Mouse (Mus musculus) adrenal gland, postnatal 14 days (tissue): ENCODE results near the gene Ccdc190. TPM values are rescaled to one million over a fixed set of nuclear protein-coding genes. Genes with fewer than 3 reads are reported as not detected.

Experiments
- DNase-seq: peaks from one replicate; pipeline ENCODE4 v3.0.0; 2021; ENCODE audit warnings: mixed read lengths
- total RNA-seq: library from RNA; stranded (reverse); gene quantifications from 2 replicates; pipeline ENCODE4 v1.2.3, GENCODE M21; 2021

Ccdc190 gene
- total RNA-seq, 1 experiment from 2014 or later = not detected

DNA sequence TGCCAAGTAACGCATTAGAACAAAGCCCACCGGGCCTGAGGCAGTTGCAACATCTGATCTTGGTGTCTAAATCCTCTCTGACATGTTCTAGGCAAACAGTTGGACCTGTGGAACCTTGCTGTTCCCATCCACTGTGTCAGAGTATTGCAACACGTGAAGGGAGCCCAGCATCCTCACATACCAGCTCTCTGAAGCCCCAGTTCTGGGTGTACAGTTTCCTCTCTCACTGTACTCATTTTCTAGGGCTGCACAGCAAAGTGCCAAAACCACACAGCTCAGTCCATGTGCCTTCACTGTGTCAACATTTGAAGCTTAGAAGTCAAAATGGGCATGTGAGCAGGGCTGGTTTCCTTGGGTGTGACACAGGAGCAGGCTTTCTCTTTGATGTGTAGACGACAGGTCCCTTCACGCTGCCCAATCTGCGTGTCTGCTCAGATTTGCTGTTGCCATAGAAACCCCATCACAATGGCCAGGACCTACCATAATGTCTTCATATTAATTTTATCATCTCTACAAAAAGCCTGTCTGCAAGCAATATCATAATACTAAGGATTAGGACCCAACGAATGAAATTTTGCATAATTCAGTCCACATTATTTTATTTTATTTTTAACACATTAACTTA is 3.8 kb downstream of the Ccdc190 start:
- no peak for DNase-seq

DNA sequence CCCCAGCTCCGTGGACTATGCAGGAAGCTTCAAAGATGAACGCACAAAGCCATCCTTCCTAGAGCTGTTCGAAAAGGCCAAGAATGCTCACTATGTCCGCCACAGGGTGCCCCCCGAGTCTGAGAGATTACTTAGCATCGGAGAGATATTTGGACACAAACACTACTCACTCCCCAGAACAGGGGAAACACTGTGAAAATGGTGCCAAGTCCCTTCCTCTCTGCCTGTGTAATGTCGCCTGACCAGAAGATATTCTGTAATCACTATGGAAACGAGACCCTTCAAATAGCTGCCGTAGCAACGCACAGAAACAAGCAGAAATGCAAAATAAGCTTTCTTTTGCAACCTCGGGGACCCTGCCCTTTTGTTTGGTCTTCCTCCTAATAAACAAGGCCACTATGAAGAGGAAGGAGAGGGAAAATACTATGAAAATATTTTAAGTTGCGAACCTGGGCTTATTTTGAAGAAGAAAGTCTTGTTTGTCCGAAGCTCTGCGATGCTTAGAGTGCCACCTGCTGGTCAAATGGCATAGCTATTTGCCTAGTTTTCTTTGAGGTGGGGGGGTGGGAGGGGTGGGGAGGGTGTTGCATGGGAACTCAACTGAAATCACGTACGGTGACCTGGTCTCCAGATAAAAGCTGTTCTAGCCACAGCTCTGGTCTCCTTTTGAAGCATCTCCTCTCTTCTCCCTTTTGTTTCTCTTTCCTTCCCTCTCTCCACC is 5.7 kb downstream of the Ccdc190 start:
- DNase-seq = peak; percentile 70

DNA sequence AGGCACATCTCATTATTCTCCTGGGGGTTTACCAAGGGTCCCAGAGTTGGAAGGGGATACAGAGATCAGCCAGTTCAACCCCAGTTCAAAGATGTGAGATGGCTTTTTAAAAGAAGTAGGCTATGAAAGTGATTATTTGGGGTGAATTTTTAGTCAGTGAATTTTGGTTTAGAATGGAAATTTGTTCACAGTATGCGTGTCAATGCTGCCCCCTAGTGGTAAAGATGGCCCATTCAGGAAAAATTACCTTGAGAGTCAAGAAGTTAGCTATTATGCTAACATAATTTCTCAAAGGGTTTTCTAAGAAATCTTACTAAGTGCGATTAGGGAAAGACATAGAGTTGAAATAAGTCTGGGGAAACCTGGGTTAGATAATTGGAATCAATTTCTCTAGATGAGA is 10.9 kb downstream of the Ccdc190 start:
- peak; percentile 57 for DNase-seq

DNA sequence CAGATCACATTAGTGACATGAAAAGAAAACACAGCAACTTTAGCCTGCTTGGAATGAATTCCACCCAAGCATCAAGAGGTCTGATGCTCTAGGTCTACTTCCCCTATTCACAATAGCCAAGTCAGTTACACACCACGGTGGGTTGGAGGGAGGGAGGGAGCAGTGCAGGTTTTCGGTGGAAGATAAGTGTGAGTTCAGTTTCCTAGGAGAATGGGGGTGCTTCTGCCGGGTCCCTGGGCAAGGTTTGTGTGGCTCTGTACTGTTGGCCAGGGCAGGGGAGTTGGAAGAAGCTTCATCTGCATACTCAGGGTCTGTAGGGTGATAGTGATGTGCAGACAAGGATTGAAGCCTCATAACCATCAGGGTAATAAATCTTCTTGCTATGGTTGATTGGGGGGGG is 17.6 kb downstream of the Ccdc190 start:
- DNase-seq = no peak

DNA sequence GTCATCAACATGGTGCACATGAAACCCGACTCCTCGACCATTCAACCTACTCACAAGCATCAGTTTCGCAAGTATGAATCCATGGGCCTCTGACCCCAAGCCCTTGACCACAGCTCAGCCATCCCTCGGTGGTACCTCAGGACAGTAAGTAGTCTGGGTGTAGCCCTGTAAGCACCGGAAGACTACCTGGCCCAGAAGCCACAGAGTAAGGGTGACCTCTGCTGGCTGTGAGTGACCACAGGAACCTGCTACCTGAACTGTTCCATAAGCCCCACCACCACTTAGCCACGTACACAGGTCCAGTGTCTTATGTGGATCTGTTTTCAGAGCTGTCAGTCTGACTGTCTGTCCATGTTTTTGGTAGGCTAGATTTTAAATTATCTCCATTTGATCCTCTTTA is 19.2 kb downstream of the Ccdc190 start:
- no peak for DNase-seq

DNA sequence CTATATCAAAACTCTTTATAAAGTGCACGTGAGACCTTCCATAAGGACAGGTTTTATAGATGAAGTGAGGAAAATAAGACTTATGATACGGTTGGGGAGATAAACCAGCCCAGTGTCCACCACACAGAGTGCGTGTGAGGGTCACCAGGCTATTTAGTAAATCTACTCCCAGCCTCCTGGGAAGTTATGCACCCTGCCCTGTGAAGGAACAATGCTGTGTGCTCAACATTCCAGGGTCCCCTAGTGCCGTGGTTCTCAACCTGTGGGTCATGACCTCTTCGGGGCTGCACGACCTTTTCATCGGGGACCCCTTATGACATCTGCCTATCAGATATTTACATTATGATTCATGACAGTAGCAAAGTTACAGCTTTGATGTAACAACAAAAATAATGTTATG is 19.8 kb downstream of the Ccdc190 start:
- DNase-seq = no peak

DNA sequence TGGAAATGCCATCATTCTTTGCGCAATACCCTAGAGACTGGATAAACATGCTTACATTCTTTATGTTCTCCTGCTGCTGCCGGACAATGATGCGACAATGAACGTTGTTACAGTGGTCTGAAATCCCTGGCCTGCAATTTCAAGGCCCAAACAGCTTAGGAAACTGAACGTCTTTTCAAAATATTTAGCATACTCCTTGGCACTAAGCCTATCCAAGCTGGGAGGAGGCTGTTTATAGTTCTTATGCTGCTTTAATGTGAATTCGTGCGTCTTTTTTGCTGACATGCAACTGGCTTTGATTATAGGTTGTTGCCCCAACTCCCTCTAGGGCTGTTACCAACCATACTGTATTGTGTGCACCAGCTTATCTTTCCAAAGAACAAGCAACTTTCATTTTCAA is 20.4 kb downstream of the Ccdc190 start:
- DNase-seq = no peak

DNA sequence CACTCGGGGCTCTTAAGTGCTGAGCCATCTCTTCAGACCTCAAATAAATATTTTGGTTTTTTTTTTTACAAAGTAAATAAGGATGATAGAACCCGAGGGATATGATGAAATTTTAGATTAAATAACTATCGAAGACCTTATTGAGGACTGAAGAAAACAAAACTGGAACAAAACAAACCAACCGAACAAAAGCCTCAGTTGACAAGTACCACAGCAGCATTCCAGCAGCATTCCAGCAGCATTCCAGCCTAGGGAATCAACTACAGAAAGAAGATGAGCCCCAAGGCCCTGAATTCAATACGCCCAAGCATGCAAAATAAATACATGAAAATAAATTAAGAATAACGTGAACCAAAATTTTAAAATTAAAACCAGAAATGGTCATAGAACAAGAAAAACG is 21.5 kb downstream of the Ccdc190 start:
- DNase-seq = no peak

DNA sequence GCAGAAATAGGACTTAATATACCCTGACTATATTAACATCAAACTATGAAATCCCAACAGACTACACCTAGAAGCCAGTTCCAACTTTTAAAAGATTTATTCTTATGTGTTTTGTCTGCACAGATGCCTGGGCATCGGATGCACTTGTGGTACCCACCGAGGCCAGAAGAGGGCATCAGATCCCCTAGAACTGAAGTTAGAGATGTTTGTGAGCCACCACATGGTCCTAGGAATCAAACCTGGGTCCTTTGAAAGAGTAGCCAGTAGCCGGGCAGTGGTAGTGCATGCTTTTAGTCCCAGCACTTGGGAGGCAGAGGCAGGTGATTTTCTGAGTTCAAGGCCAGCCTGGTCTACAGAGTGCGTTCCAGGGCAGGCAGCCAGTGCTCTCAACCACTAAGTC is 22.2 kb downstream of the Ccdc190 start:
- no peak for DNase-seq

DNA sequence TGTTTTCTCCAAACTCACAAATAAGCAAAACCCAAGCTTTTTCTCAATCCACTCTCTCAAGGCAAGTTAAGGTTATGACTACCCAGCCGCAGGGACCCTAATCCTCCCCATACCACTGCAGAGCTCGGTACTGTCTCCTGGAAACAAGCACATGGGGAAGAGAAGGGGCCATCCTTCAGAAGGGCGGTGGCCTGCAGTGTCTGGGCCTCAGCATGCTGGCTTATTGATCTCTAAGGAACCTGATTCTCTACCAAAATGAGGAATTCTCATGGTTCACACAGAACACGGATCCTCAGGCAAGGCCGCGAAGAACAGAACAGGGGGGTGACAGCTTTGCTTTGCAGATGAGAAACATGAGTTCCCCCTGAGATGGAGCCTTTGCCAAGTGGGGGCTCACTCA is 23.1 kb downstream of the Ccdc190 start:
- DNase-seq = no peak

DNA sequence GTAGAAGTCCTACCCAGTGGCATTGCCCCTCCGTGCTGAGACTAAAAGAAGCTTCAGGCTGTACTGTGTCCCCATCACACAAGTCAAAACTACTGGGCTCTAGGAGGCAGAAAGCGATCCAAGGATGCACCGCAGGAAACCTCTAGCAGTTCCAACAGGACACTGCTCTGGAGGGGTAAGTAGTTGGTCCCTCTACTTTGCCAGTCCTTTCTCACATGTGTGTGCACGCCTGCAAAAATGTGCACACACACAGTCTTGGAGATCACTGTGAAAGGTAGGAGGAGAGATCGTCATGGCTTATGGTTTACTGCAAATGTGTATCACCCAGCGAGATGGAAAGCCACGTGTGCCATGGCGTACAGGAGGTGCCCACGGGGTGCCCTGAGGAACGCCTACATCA is 24.2 kb downstream of the Ccdc190 start:
- no peak for DNase-seq

DNA sequence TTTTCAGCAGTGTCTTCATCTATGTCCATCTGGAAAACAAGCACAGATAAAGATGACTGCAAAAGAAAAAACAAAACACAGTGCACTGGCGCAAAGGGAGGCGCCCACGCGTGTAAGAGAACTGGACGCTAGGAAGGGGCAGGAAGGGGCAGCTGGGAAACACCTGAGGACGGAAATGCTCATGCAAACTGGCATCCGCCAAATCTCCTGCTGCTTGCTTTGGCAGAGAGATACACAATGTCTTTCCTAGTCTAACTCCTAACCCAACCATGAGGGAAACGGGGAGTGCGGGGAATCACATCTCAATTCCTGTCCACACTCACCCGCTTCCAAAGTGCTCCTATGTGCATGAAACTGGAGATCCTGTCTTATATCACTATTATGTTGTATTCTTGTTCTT is 24.7 kb downstream of the Ccdc190 start:
- no peak for DNase-seq

DNA sequence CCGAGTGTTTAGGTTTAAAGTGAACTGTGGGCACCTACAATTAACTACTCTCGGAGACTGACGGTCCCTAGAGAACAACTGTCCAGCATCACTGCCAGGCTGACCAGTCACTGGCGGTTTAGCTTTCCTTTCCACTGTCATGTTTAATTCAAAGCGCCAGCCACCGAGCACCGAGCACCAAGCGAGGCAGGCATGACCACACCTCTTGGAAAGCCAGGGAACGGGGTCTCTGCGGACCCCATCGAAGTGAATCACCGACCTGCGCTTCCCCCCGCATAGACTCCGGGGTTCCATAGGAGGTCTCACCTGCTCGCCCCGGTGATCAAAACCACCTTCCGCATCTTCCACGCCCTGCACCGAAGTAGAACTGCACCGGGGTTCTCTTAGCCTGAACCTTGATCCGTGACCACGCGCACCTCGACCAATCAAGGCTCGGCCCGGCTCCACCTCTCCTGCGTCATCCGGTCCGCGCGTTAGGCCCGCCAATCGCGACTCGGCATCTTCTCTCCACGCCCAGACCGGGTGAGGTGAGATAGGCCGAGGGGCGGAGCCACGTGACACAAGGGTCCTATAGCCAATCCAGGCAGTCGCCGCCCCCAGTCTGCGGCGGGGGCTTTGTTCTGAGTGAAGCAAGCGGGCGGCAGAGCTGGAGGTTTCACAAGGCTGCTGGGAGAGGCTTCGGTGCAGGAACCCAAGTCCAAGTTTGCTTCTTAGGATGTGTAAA is 40.5 kb downstream of the Ccdc190 start, which contains the start of gene Hsd17b7:
Hsd17b7 (minus strand) TSS at position 450 of the 724 bp plus-strand sequence.
- peak; percentile 99 for DNase-seq

DNA sequence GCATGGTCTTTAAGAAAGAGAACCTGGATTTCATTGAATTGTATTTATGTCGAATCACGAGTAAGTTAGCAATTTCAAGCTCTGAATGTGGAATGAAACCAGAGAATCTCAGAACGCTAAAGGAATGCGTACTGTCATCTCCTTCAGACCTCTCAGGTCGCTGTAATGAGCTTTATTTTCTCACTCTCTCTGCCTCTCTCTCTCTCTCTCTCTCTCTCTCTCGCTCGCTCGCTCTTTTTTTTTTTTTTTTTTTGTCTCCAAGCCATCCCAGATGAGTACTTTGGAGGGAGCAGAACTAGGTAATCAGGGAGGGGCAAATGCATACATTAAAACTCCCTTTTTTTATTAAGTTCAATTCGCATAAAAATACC is 41.1 kb downstream of the Ccdc190 start:
- no peak for DNase-seq

DNA sequence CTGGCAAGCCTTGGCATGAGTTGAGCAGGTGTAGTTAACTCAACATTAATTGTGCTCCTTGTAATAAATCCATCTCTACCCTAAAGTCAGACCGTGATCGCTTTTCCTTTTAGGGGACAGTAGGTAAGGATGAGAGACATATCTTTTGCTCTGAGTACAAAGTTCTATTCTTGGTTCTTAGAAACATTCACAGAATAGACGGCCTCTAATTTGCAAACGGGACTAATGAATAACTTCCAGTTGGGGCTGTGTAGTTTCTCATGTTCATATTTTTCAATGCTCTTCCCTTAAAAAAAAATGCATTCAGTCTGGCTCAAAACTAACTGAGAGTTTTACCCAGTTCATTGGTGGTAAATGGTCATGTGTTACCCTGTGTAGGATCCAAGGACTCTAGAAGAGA is 42.5 kb downstream of the Ccdc190 start:
- DNase-seq = no peak

DNA sequence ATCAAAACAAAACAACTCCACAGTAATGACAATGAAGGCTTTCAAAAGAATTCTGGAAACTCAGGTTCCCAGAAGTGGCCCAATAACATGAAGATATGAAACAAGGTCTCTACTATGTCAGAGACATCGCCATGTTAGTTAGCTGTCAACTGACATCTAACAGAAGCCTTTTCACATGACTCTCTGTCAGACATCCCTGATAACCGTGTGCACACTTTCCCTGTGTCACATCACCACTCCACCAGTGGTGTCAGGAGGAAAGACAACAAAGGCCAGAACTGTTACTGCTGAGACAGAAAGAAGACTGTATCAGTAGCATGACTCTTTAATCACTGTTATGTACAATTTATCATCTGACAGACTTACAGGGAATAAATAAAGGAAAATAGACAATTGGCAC is 43.5 kb downstream of the Ccdc190 start:
- DNase-seq = no peak

DNA sequence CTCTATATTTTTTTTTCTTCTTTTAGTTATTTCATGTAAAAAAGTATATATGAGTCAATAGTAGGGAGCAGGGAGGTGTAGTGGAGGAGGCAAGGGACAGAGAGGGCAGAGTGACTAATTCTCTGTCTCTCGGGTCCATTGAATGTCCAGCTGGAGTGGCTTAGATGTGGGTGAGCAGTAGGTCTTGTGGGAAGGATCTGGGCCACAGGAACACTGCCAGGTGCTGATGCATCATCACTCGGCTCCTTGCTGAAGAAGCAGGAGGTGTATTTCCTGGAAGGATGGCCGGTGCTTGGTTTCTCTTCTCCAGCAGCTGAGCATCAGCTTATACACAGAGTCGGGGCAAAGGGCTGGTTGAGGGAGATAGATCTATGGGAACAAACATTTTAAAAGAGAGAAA is 49.2 kb downstream of the Ccdc190 start:
- no peak for DNase-seq

Other genes with a start within 250 kb of the Ccdc190 start
- 36.8 and 37.3 TPM in 2 replicates for gene Rgs4, start 181.0 kb upstream of the Ccdc190 start, total RNA-seq
- 16.2 and 27.8 TPM in 2 replicates for gene Hsd17b7, start 40.6 kb downstream of the Ccdc190 start, total RNA-seq
- gene Ddr2, start 182.1 kb downstream of the Ccdc190 start, total RNA-seq = 18.5 and 22.0 TPM in 2 replicates
- 53.9 and 67.1 TPM in 2 replicates for gene Uap1, start 246.3 kb downstream of the Ccdc190 start, total RNA-seq